Mouse (Mus musculus) thymus, adult 2 months (tissue): ENCODE results near the gene Tnfrsf13c.

ENCODE experiments used
- CTCF ChIP-seq: fragments of 200-500 bp; IDR thresholded peaks from 2 replicates; pipeline ENCODE4 v1.5.1; 2012; ENCODE audit warnings: mild to moderate bottlenecking, control low read depth, low read length, moderate library complexity, borderline replicate concordance; ENCODE audit not compliant: control insufficient read depth, poor library complexity, insufficient read depth; ENCODE audit errors: extremely low read depth
- POLR2A ChIP-seq: fragments of 200-500 bp; IDR thresholded peaks from 2 replicates; pipeline ENCODE4 v1.6.1; 2012; ENCODE audit warnings: mild to moderate bottlenecking, low read length, control low read depth, moderate library complexity; ENCODE audit not compliant: control insufficient read depth, poor library complexity, insufficient read depth; ENCODE audit errors: extremely low read depth

DNA sequence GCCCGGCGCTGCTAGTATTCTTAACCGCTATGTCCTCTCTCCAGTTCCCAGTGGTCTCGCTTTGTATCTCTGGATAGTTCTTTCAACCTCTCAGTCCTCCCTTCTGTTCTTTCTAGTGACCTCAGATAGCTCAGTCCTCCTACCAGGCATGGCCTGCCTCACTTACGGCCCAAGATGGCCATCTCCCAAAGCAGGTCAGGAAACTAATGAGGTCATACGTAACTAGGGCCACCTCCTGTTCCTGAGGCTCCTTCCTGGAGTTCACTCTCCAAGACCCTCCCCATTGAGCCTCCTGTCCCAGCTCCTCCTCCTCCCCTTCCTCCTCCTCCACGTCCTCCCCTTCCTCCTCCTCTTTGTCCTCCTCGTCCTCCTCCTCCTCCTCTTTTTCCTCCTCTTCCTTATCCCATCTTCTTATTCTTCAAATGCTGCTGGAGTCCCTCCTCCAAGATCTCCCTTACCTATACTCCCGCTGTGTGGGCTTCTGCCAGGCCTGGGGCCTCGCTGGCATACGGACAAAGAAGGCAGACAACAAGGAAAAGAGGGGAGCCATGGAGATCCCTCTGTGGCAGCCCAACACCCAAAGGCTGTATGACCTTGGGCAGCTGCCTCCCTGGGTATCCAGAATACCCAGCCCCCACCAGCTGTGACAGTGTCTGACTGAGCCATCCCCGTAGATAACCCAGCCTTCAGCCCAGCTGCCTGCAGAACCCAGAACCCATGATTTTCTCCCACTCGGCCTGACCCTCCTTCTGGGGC is 14.7 kb downstream of the Tnfrsf13c start:
- TF ChIP-seq CTCF: no peak
- TF ChIP-seq POLR2A: no peak
